Mouse (Mus musculus) layer of hippocampus, postnatal 36 days (tissue): ENCODE measurements around the gene St6galnac4. TPM values are rescaled to one million over a fixed set of nuclear protein-coding genes. Genes with fewer than 3 reads are reported as not detected.

Experiments
- DNase-seq, 2 experiments: peaks; one replicate each; pipeline ENCODE4 v3.0.0; 2022
- total RNA-seq, 2 experiments: library from RNA; stranded (reverse); gene quantifications; 2 replicates each; pipeline ENCODE4 v1.2.3; 2021

St6galnac4 gene
- total RNA-seq, 2 experiments from 2014 or later, result 35.6 to 41.2 TPM

DNA sequence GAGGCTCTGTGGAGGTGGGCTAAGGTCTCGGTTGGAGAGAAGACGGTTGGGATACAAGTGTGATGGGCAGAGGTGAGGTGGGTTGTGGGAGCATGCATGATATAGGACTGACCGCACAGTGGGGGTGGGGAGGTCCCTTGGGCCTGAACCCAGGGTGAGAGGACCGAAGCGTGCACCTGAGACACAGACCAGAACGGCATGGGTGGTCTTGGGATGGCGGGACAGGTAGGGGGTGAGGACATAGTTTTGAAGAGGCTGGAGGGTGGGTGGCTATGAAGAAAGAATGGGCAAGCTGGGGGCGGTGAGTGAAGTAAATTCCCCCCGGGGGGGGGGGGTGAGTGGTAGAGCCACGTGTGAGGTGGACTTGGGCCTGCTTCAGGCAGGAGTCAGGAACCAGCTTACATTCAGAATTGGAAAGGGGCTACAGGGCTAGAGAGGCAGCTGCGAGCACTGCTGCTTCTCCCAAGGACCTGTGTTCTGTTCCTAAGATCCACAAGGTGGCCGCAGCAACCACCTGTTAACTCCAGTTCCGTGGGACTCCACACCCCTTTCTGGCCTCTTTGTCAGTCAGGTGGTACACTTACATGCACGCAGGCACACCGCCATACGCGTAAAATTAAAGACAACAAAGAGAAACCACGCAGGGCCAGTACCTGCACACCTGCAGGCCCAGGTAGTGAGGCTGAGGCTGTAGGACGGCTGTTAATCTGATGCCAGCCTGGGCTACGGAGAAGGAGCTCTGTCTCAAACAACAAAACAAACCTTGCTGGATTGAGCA is 40.6 kb downstream of the St6galnac4 start:
- no peak for DNase-seq

DNA sequence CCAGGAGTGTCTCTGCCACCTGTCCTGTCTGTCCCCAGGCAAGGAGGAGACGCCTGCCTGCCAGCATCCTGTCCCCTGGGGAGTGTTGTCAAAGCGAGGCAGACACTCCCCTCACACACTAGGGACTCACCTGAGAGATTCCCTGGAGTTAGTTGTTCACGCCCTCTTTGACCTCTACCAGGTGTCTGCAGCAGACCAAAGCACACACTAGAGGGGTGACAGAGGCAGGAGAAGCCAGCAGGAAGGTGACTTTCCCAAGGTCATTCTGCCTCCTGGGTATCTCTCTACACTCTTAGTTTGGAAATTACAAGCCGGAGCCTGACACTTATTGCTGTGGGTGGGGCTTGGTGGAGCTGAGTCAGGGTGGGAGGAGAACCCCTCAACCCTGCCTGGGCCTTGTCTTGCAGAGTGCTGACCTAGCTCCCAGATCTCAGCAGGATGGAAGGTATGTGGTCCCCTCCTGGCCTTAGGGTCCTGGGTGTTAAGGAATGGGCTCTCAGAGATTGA is 41.2 kb downstream of the St6galnac4 start:
- no peak for DNase-seq

DNA sequence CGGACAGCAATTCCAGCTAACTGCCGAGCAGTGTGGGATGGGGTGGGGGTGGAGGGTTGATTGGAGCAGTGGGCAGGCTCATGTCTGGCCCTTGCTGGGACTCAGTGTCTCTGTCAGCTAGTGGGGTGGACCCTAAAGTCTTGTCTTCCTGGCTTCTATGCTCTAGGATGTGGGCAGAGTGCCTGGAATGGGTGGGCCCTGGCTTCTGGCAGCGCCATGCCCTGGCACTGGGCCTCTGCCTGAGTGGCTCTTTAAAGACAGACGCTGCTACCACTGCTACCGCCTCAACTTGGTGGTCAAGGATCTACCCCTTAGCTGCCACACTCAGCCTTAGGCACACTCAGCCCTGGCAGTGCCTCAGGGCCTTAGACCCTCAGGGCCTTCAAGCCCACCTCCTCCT is 41.8 kb downstream of the St6galnac4 start:
- peak; percentile 71 to 78 for DNase-seq

DNA sequence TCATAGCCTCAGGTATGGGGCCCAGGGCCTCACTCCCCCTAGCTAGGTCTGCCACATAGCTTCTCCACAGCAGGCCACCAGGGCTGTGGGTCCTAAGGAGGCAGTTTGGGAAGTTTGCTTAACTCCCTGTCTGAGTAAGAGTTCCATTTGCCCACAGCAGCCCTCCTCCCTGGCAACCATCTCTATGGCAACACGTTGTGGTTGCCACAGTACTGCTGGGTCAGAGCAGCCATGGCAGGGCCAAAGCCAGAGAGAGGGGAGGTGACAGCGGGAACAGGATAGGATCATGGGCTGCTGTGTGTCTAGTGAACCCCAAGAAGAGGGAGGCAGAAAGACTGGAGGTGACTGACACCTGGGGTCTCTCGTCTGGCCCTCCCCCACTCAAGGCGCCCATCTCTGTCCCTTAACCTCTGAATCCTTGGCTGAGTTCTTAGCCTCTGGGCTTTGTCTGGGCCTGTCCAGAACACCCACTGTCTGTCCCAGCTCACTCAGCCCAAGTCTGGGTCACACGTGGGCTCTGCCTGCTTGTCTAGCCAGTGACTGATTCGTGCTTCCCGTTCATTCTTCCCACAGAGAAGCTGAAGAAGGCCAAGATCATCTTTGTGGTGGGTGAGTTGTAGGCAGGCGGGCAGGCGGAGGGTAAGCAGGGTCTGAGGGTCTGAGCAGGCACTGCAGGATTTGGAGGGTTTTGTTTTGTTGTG is 42.5 kb downstream of the St6galnac4 start:
- DNase-seq, result no peak

DNA sequence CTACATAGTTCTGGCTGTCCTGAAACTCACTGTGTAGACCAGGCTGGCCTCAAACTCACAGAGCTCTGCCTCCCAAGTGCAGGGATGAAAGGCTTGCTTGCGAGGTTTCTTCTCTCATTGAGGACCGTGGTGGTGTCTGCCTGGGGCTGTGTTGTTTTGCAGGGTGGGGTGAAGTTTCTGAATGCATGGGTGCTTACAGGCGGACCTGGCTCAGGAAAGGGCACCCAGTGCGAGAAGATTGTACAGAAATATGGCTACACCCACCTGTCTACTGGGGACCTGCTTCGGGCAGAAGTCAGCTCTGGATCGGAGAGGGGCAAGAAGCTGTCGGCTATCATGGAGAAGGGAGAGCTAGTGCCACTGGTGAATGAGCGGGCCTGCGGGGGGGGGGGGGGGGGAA is 43.1 kb downstream of the St6galnac4 start:
- no peak for DNase-seq

DNA sequence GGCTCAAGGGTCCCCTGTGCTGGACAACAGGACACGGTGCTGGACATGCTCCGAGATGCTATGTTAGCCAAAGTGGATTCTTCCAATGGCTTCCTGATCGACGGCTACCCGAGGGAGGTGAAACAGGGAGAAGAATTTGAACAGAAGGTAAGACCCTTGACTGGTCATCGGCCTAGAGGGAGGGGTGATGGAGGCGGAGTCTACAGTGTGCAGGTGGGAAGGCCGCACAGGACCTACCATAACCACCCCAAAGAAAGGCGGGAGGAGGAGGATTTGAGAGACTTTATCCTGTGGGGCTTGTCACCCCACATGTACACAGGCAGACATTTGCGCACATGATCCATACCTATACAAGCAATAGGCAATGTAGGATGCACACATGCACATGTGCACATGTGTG is 44.2 kb downstream of the St6galnac4 start:
- no peak for DNase-seq

DNA sequence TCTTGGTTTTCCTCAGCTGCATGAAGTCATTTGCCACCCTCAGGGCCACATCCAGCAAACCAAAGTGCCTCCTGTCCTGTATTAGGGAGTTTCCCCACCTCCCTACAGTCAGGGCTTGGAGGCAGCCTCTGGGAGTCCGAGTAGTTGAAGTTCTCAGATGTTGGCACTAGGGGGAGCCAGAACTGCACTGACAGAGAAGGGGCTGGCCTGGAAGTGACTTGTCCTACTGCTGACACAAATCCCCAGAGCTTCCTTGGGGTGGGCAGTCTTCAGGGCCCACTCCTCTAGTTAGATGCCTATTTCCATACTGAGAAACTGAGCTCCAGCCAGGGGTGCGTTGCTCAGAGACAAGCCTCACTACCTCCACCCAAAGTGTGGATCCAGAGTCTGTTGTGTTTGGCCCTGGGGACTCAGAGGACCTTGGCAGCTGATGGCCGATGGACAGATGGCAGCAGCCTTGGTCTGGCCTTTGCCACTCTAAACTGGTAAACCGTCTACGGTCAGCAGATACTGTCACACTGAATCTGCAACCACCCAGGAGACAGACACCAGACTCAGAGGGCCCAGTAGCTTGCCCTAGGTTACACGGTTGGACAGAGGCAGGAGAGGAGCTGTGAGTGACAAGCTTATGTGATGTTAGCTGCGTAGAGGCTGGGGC is 45.0 kb downstream of the St6galnac4 start:
- DNase-seq, result peak; percentile 73 to 75

DNA sequence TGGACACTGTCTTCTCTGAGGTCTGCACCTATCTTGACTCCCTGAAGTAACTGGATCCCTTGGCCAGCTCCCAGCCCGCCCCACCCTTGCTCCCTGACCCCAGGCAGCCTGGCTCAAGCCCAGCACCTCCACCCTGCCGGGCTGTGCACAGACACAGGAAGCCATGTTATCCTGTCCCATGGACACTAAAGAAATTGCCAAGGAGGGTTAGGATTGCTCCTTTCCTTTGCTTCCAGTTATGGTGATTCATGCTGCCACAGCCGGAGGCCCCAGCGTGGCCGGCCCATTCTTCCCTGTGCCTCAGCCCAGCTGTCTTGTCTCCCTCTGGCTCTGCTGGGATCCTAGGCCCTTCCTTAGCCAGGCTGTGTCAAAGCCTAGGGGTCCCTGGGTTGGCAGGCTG is 46.8 kb downstream of the St6galnac4 start:
- no peak for DNase-seq

DNA sequence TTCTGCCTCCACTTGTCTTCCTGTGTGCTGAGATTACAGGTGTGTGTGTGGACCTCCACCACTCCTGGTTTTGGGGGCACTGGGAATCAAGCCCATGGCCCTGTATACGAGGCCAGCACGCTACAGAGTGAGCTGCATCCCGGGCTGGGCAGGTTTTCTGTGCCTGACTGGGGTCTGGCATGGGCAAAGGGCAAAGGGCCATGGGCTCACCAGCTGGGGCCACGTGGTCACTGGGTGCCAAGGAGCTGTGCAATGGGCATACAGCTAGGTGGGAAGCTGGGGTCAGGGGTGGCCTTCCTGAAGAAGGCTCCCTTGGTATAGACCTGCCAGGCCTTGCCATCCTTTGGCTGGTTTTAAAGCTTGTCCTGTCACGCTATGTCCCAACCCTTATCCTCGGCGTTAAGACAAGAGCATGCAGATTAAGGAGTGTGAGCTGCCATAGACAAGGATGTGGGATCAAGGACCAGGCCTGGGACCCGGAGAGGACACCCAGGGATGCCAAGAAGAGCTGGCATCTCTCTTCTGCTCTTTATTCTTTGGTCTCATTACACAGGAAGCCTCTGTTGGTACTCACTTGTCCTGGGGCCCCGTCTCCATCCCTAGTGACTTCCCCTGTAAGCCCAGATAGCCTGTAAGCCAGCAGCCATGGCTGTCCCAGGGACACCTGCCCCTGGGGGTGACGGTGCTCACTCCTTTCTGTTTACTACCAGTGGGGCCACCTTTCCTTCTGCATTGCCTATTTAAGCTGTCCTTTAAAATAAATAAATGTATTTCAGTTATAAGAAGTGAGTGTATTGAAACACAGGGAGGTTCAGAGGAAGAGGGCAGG is 47.6 kb downstream of the St6galnac4 start:
- no peak for DNase-seq

DNA sequence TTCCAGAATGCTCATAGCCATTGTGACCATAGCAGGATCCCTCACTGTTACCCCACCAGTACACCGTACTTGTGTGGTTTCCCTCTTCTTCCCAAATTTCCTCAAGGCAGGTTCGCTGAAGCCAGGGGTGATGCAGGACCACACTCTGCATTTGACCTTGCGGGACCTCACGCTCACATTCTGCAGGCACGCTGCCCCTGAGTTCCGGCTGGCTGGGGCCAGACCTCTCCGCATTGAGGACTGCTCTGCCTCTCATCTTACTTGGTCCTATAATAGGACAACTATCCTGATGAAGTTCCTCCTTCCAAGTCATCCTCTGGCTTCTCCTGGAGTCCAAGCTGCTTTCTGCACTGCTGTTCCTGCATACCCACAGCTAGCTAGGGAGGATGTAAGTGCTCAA is 49.7 kb downstream of the St6galnac4 start:
- no peak for DNase-seq

DNA sequence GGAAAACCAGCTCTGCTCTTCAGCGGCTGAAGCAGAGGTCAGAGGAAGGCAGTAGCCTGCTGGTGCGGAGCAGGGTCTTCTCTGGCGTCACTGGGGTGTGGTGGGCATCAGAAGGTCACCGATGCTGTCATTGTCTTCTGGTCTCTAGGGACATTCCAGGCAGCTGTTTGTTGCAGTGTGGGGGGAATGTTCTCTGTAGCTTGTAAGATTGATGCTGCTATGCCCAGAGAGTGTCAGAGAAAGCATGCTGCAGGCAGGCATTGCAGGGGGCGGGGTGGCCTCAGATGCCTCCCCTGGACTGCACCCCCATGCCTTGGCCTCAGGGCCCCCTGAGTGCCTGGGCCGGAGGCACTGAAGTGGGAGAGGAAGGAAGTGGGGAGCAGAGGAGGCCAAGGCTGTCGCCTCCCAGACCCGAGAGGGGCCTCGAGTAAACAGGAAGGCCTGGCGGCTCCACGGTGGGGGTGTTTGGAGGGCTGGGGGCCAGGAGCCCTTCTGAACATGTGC is 50.9 kb downstream of the St6galnac4 start:
- no peak for DNase-seq

DNA sequence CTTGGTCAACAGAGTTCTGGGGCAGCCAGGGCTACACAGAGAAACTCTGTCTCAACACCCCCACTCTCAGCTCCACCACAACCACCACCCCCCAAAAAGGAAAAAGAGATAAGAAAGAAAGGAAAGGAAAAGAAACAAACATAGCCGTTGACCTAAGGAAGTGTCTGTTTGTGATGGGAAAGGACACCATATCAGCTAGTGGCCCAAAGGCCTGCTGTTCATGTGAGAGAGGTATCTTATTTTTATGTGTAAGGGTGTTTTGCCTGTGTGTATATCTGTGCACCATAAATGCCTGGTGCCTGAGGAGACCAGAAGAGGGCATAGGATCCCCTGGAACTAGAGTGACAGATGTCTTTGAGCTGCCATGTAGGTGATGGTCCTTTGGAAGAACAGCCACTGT is 52.7 kb downstream of the St6galnac4 start:
- DNase-seq, result no peak

DNA sequence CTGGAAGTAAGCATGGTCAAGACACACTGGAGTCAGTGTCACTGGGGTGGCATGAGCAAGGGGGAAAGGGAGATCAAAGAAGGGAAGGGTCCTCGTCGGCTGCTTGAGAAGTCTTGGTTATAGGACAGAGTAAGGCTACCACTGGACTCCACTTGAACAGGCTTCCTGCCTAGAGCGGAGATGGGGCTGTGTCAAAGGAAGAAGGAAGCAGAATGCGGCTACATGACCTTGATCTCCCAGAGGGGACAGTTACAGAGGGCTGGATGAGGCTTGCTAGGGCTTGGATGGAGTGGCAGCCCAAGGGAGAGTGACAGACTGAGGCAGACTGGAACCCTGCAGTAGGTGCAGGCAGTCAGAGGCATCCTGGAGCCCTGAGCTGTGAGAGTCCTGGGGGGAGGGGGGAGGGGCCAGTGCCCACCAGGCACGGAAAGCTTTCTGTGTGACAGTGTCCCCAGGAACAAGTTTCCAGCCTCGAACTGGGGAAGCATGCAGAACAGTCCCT is 53.7 kb downstream of the St6galnac4 start:
- DNase-seq, result no peak

DNA sequence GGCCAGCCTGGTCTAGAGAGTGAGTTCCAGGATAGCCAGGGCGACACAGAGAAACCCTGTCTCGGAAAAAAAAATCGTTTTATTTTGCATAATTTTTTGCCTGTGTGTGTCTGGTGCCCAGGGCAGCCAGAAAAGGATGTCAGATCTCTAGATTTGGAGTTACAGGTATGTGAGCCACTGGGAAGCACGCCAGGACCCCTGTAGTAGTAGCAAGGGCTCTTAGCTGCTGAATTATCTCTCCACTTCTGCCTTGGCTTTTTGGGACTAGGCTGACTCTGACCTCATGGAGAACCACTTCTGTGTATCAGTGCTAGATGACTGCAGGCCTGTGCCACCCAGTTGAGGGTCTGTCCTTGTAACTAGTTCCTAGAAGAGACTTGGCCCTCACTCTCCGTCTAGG is 54.9 kb downstream of the St6galnac4 start:
- no peak for DNase-seq

DNA sequence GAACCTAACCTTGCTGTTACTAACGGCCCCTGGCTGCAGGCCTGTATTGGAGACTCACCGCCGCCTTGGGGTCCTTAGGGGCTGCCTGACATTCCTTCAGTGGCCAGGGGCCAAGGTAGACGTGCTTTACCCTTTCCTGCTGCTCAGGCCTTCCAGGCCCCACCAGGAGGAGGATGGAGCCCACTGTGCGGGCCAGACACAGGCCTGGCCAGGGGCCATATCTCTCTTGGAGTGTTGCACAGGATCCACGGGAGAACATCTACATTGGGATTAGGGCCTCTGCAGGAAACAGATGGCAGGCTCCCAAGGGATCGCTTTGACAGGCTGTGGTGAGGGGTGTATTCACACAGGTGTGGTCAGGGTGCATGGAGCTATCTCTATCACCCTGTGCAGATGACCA is 55.9 kb downstream of the St6galnac4 start:
- no peak for DNase-seq

DNA sequence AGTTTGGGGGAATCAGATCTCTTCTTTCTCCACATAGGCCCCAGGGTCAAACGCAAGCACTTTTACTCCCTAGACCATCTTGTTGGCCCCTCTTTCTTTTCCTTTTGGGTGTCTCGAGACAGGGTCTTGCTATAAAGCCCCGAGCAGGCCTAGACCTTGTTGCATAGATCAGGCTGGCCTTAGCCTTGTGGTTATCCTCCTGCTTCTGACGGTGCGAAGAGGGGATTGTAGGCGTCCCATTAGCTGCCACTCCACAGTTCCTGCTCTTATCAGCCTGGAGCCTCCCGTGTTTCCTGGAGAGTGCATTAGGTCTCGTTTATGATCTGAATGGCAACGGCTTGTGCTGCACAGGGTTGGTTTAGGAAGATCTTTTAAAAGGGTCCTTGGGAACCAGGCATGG is 57.2 kb downstream of the St6galnac4 start:
- no peak for DNase-seq

DNA sequence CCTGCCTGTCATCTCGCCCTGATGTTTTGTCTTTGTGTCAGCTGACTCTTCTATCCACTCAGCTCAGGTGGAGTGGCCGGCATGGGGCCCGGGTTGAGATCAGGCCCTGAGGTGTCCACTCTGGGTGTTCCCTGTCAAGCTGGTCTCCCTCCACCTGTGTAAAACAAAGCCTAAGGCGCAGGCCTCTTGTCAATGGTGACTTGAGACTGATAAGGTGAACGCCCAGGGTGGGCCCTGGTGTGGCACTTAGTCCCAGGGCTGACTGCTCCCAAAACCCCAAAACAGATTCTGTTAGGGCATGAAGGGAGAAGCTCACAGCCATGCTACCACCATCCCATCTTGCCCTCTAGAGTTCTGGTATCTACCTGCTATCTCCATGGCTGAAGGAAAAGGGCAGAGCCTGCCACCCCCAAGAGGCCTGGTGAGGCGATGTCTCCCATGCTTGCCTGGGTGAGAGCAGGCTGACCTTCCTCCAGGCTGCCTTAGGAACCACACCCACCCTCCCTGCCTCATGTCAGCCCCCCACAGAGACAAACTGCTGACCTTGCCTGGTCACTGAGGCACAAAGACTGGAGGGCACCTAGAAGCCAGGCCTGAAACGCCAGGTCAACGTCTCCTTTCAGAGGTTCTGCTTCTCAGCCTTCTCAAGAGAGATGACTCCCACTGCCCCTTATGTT is 58.0 kb downstream of the St6galnac4 start:
- no peak for DNase-seq

DNA sequence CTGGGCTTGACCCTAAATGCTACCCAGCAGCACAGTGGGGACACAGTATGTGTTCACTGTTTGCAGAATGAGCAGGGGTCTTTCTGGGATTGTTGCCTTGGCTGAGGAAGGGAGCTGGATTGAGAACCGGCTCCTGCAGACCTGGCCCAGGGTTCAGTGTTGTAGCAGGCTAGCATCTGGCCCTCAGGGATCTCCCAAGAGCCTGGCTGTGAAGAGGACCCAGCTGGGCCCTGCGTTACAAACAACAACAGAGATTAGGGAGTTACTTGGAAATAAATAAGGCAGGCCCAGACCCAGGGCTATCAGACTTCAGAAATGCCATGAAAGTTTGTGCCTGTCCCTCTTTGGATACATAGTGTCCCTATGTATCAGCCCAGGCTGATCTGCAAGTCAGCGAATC is 58.8 kb downstream of the St6galnac4 start:
- no peak for DNase-seq

DNA sequence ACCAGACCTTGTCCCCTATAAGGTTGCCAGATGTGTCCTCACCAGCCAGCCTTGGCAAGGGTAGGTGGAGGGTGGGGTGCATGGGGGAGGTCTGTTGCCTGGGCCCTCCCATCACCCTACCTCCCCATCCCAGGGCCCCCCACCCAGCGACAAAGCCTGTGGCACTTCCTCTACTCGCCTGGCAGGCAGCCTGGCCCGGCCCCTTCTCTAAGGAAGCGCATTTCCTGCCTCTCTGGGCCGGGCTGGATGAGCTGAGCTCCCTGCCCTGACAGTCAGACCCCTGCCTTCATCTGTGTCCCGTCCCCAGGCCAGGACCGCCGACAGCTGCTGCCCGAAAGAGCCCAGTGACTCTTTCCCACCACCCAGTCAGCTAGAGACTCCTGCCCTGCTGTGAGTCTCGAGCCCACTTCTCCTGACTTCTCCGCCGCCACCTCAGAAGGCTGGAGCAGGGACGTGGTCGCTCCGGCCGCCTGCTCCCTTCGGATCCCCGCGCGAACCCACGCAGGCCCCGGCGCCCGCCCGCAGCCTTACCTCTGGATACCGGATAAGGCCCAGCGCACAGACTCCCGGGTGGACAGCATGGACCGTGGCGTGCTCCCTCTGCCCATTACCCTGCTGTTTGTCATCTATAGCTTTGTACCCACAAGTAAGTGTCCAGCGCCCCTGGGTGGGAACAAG is 59.6 kb downstream of the St6galnac4 start, which contains the start of gene Eng:
Gene Eng, plus strand, starts transcription at position 217 of the 678 bp plus-strand sequence.
- DNase-seq, result no peak

DNA sequence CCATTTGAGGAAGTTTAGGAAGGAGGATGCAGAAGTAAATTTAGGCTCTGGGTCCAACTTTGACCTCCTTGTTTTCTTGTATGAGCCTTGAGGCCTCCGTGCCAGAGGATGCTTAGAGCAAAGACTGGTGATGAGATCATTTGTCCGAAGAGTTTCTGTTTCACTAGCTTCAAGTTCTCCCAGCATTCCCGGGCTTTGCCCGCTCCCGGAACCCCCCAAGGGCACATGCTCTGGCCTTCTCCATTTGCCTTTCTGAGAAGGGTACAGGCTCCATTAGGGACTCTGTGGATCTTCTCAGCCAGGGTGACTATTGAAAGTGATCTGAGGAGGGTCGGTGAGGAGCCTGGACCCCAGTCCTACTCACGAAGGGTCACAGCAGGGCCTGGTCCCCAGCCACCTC is 60.5 kb downstream of the St6galnac4 start:
- DNase-seq, result no peak
